Mouse (Mus musculus): Measurements from ENCODE around the gene Cacna2d3. TPM values are rescaled to one million over a fixed set of nuclear protein-coding genes. Genes with fewer than 3 reads are reported as not detected.

Cacna2d3 gene
- total RNA-seq, 1 experiment from 2014 or later = 3.5 TPM

GRCm38 (mm10) chr14:29157096-29157495 is 564.6 kb downstream of the Cacna2d3 start:
- DNase-seq = no peak

GRCm38 (mm10) chr14:29144184-29144583 is 577.5 kb downstream of the Cacna2d3 start:
- no peak for DNase-seq

- no peak for DNase-seq
Measured at GRCm38 (mm10) chr14:29137614-29138013, 584.0 kb downstream of the Cacna2d3 start.

- no peak for DNase-seq
Measured at GRCm38 (mm10) chr14:29137006-29137579, 584.6 kb downstream of the Cacna2d3 start.

GRCm38 (mm10) chr14:29134901-29135300 is 586.8 kb downstream of the Cacna2d3 start:
- no peak for DNase-seq

GRCm38 (mm10) chr14:29130511-29130910 is 591.2 kb downstream of the Cacna2d3 start:
- DNase-seq = no peak

- no peak for DNase-seq
Measured at GRCm38 (mm10) chr14:29123886-29124285, 597.8 kb downstream of the Cacna2d3 start.

GRCm38 (mm10) chr14:29122749-29123148 is 598.9 kb downstream of the Cacna2d3 start:
- no peak for DNase-seq

- no peak for DNase-seq
Measured at GRCm38 (mm10) chr14:29113852-29114450, 607.7 kb downstream of the Cacna2d3 start.

- DNase-seq = no peak
Measured at GRCm38 (mm10) chr14:29111666-29112065, 610.0 kb downstream of the Cacna2d3 start.

- DNase-seq = no peak
Measured at GRCm38 (mm10) chr14:29110351-29111091, 611.1 kb downstream of the Cacna2d3 start.

- no peak for DNase-seq
Measured at GRCm38 (mm10) chr14:29107464-29107863, 614.2 kb downstream of the Cacna2d3 start.

GRCm38 (mm10) chr14:29097776-29098175 is 623.9 kb downstream of the Cacna2d3 start:
- peak; percentile 40 for DNase-seq

- DNase-seq = no peak
Measured at GRCm38 (mm10) chr14:29095431-29095830, 626.2 kb downstream of the Cacna2d3 start.

- peak; percentile 91 for DNase-seq
Measured at GRCm38 (mm10) chr14:29090074-29090473, 631.6 kb downstream of the Cacna2d3 start.

GRCm38 (mm10) chr14:29086528-29086927 is 635.1 kb downstream of the Cacna2d3 start:
- DNase-seq = no peak

GRCm38 (mm10) chr14:29085493-29086159 is 636.0 kb downstream of the Cacna2d3 start:
- DNase-seq = no peak

- DNase-seq = peak; percentile 80
Measured at GRCm38 (mm10) chr14:29082171-29082570, 639.5 kb downstream of the Cacna2d3 start.

- peak; percentile 62 for DNase-seq
Measured at GRCm38 (mm10) chr14:29080630-29081029, 641.0 kb downstream of the Cacna2d3 start.

- DNase-seq = no peak
Measured at GRCm38 (mm10) chr14:29080228-29080627, 641.4 kb downstream of the Cacna2d3 start.

- no peak for DNase-seq
Measured at GRCm38 (mm10) chr14:29077418-29077817, 644.2 kb downstream of the Cacna2d3 start.

GRCm38 (mm10) chr14:29073747-29074146 is 647.9 kb downstream of the Cacna2d3 start:
- no peak for DNase-seq

- no peak for DNase-seq
Measured at GRCm38 (mm10) chr14:29062676-29063075, 659.0 kb downstream of the Cacna2d3 start.

Data from adrenal gland, postnatal 14 days (tissue).